Mouse (Mus musculus): ENCODE measurements around the gene Fam161b.
"Not testable (repeated sequence)": the region's sequence is repeated elsewhere in the genome, so short reads cannot be mapped to it uniquely, and the experiment has no call there.

Fam161b gene

DNA sequence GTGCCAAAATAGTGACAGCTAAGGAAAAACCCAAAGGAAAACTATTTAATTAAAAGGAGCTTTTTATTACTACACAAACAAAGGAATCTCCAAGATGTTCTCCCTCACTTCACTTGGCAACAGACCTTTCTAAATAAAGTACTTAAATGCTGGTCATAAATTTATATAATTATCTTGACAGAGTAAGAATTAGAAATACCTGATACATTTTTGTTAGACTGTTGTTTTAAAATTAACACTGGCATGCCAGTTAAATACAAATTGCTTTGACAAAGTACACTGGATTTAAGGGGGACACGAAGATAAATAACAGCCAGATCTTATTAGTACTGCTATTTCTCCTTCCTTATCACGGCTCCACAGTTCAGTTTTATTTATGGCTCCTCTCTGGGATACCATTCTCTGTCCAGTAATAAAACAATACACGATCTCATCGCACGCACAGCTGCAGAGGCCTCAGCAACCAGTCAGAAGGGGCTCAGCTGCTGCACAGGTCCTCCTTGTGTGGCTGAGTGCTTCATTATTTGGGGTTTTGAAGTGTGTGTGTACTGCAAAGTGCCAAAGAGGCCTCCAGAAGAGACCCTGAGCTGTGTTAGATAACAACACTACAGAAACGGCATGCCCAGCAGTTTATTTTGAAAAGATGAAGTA, 12.3 kb upstream of the Fam161b start:
- peak; percentile 23 for DNase-seq (ENCODE audit: low spot score)

DNA sequence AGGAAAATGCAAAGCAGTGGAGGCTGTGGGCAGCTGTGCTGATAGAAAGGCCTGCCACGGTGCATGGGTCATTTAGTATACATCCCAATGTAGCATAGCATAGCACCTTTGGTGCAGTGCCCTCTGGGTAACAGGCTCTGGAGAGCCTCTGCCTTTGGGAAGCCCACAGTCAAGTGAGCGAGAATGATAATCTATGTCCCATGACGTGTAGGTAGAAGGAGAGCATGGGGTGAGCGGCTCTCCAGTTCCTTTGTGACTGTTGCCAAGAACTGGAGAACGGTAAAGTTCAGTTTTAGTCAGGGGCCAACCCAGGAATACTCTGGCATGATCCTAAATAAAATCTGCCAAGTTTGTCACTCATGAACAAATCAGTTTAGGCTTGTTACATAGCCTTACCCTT, 10.0 kb upstream of the Fam161b start:
- DNase-seq (ENCODE audit: low spot score), result no peak

DNA sequence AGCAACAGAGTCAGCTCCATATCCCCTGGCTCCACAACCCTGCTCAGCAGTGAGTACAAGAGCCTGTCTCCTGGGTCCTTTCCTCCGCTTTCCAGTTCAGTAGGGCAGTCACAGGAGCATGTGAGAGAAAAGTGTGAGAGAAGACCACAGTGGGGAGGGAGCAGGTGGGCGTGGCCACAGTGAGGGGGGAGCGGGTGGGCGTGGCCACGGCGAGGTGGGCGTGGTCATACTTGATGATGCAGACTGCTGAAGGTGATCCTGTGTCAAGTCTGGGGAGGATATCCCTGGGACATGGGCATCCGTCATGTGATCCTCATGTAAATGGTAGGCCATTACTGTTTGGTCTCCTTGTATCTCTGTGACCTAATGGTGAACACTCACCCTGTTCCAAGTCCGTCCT, 5.3 kb upstream of the Fam161b start:
- no peak for DNase-seq (ENCODE audit: low spot score)

DNA sequence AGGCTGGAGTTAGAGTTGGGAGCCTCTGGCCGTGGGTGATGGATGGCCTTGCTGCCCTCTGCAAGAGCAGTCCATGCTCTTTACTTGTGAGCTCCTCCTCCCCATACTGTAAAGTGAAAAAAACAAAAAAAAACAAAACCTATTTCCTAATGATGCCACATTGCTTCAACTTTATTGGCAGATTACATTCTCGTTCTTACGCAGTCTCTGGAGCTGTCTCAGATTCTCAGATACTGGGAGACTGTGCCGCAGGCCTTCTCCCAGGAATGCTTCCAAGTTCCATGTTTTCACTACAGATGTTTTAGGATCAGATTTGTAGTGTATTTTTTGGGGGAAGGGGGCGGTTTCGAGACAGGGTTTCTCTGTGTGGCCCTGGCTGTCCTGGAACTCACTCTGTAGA, 3.5 kb upstream of the Fam161b start:
- no peak for DNase-seq (ENCODE audit: low spot score)

DNA sequence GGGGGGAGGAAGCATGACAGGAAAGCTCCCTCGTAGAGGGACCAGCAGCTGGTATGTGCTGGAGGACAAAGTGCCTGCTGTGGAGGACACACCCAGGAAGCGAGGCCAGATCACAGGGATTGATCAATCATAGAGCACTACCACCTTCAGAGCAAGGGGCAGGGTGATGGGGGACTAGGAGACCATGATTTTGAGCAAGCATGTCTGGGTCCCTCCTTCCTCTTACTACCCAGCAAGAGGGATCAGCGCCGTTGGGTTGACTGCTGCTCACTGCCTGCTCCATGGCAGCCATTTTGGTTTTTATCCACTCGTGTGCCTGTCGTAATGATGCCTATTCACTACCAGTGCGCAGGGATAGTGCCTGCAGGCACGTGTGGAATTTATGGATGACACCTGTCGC, 2.7 kb upstream of the Fam161b start:
- DNase-seq (ENCODE audit: low spot score), result no peak

DNA sequence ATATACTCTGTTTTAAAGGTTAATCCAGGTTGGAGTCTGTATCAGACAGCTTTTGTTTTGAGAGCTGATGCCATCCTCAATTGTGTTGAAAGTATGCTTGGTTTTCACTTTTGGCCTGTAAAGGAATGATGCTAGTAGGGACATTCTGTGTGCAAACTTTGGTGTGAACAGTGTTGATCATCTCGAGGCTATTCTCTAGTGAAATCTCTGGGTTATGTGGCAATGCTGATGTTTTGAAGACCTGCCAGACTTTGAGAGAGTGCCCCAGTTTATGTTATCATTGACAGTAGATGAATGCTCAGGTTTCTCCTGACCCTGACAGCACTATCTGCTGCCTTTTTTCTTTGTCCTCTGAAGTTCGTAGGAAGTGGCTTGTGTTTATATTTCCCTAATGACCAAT, 1.2 kb upstream of the Fam161b start:
- no peak for DNase-seq (ENCODE audit: low spot score)

DNA sequence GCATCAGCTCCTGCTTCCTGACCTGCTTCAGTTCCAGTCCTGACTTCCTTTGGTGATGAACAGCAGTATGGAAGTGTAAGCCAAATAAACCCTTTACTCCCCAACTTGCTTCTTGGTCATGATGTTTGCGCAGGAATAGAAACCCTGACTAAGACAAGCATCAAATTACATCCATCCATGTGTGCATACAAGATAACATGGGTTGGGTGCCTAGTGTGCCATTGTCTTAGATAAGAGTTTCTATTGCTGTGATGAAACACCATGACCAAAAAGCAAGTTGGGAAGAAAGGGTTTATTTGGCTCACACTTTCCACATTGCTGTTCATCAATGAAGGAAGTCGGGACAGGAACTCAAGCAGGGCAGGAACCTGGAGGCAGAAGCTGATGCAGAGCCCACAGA, 2.9 kb downstream of the Fam161b start:
- DNase-seq (ENCODE audit: low spot score), result not testable (repeated sequence)

DNA sequence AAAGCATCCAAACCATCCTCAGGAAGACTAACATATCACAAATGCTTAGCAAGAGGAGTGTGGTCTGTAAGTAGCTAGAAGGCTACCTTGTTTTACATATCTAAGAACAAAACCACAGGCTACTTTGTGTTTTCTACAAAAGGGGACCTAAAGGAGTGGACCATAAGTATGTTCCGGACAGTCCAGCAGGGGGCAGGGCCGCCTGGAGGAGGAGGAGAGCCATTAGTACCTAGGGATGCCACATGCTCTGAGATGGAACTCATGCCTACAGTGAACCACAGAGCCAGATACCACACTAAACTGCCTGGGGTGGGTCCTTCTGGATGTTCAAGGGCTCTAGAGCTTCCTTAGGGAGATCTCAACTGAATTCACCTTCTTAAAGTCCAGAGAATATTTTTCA, 14.4 kb downstream of the Fam161b start:
- no peak for DNase-seq (ENCODE audit: low spot score)

DNA sequence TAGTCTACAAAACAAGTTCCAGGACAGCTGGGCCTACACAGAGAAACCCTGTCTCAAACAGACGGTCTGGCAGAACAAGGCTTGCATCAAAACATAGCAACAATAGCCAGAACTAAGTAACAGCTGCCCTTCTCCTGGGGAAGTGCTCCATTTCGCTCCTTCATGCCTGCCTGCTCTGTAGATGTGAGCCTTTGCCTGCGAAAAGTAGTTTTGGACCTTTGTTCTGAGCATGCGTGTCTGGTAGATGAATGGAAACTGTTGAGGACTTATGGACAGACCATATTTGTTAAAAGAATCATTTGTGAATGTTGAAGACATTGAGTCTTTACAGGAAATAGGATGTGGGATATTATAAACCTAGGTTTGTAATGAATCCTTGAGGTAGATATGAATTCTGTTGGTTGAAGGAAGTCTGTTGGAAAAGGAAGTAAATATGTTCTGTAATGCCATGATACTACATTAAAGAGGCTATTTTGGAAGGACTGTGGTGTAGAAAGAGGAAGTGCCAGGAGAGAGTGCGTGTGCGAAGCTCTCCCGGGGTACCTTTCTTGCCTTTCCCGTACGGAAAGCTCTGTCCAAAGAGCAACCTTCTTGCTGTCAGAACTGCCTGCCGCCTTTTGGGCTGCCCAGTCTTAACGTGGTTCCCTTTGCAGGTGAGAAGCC, 24.5 kb downstream of the Fam161b start:
- DNase-seq (ENCODE audit: low spot score), result no peak

DNA sequence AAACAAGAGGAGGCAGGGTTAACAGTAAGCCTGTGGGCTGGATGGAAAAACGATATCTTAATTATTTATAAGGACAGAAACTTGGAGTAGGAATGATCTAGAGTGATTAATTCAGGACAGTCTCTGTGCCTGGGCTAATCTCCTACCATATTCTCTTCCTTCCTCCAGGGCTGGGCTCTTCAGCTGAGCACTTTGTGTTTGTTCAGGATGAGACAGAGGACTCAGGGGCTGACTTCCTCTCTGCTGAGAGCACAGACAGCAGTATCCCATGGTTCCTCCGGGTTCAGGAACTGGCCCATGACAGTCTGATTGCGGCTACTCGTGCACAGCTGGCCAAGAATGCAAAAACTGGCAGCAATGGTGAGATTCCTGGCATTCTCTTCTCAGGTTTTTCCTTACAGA, 34.5 kb downstream of the Fam161b start:
- DNase-seq (ENCODE audit: low spot score), result no peak

DNA sequence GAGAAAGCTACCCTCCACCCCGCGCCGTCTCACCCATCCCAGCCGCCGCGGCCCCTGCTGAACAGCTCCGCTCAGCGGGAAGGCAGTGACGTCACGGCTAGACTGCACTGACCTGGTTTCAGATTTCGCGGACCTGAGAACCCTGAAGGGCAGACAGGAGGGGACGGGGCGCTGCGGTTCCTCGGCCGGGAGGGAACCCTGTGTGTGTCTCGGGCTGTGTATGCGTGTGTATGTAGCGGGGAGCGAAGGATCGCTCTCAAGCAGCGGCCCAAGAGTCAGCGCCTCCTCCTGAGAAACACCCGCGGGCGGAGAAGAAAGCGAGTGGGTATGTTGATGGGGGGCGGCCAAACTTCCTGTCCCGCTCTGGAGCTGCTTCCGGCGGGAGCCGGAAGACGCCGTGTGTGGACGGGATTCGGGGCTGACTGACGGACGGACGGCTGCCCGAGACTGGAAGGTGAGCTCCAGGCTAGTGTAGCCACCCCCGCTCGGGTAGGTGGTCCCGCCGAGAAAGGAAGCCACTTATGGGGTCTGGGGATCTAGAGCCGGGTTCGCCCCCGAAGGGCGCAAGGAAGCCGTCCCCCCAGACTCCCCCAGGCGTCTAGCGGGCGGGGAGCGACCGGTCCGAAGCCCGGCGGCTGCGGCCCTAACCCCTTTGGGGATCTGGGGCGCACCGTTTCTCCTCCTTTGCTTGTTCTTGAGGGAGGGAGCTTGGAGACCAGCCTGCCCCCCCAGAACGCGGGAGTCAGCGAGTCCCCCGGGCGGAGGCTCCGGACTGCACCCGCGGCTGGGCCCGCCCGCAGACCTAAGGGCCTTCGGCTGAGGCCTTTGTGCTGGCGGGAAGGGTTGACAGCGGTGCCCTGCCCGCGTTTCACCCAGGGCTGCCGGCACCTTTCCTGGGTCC, 44.7 kb downstream of the Fam161b start, which contains the start of gene Zfp410:
Gene Zfp410 (plus strand): TSS at position 132 of the 901 bp plus-strand sequence.
- peak; percentile 80 for DNase-seq (ENCODE audit: low spot score)

DNA sequence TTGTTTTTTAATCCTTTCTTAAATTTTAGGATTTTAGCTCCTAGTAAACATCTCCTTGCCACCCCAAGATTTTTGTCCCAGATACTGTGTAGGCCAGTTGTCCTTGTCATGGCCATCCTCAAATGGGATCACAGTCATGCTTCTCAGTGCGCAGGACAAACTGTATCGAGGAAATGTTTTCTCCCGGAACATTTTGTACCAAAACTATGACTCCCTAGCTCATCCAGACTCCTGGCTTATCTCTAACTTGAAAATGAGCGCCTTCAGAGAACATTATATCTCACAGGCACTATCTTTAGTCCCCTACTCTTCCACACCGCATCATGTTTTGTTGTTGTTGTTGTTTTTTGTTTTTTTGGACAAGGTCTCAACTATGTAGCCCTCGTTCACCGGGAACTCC, 45.6 kb downstream of the Fam161b start:
- no peak for DNase-seq (ENCODE audit: low spot score)

DNA sequence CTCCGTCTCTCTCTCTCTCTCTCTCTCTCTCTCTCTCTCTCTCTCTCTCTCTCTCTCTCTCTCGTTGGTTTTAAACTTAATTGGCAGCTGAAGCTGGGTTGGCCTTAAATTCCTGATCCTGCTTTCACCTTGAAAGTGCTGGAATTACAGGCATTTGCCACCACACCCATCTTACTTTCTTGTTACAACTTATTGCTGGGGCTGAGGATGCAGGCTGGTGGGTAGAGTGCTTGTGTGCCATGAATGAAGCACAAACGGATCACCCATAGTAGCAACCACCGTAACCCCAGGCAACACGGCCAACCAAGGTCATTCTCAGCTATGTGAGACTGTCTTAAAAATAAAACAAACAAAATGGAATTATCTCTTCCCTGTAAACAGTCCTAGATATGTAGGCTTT, 50.3 kb downstream of the Fam161b start:
- DNase-seq (ENCODE audit: low spot score), result no peak

DNA sequence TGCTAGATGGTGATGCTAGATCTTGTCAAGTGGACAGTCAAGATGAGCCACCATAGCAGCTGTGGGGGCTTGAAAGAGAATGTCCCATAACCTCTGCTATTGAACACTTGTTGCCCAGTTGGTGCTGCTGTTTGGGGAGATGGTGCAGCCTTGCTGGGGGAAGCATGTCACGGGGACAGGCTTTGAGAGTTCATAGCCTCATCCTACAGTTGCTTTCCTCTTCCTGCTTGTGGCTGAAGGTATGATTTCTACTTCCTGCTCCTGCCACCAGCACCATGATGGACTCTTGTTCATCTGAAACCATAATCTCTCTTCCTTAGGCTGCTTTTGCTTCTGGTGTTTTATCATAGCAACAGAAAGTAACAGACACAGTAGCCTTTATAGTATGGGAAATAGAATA, 57.1 kb downstream of the Fam161b start:
- DNase-seq (ENCODE audit: low spot score), result no peak

DNA sequence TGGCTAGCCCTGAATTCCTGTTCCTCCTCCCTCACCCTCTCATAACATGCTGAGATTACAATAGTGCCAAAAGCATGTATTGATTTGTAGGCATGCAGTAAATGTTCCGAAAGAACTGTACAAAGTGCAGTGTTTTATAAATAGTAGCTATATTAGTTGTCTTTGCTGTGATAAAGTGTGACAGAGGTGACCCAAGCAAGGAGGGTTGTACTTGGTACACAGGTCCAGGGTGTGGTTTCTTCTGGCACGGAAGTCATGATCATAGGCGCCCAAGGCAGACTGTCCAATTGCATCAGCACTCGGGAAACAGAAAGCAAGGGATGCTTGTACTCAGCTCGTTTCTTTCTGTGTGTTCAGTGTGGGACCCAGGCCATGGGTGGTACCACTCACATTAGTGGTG, 57.5 kb downstream of the Fam161b start:
- DNase-seq (ENCODE audit: low spot score), result no peak

DNA sequence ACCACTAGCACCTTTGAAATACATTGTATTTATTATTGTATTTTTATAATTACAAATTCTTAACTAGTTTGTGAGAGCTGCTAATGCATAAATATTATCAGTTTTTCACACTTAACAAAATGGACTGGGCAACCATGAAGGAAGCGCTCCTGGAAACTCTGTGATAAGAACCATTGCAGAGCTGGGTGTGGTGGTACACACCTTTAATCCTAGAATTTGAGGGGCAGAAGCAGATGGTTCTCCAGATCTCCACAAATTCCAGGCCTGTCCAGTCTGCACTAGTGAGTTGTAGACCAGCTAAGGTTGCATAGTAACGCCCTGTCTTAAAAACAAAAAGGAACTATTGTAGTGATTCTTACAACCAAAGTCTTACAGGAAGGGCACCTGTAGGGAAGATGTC, 62.4 kb downstream of the Fam161b start:
- DNase-seq (ENCODE audit: low spot score), result no peak

DNA sequence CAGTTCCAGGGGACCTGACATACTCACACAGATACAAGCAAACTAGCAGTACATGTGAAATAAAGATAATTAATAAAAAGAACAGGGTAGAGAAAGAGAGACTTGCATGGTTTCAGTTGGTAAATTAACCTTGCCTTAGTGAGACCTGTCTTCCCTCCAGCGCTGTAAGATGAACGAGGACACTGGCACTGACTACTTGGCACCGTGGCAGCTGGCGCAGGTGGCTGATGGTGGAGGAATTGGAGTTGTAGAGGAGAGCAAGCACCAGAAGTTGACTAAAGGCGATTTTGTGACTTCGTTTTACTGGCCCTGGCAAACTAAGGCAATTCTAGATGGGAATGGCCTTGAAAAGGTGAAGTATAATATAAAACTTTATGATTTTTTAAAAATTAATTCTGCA, 63.8 kb downstream of the Fam161b start:
- DNase-seq (ENCODE audit: low spot score), result no peak

Measured in layer of hippocampus, adult 11-12 months (tissue).